Mouse (Mus musculus): ENCODE data around the gene Itfg1. TPM values are rescaled to one million over a fixed set of nuclear protein-coding genes. Genes with fewer than 3 reads are reported as not detected.

Gene Itfg1
- 271 TPM for polyA plus RNA-seq (2014; fragmentation: Illumina TruSeq; extraction: RNeasy Lipid Tissue Mini Kit (QIAGEN cat#74804))

DNA sequence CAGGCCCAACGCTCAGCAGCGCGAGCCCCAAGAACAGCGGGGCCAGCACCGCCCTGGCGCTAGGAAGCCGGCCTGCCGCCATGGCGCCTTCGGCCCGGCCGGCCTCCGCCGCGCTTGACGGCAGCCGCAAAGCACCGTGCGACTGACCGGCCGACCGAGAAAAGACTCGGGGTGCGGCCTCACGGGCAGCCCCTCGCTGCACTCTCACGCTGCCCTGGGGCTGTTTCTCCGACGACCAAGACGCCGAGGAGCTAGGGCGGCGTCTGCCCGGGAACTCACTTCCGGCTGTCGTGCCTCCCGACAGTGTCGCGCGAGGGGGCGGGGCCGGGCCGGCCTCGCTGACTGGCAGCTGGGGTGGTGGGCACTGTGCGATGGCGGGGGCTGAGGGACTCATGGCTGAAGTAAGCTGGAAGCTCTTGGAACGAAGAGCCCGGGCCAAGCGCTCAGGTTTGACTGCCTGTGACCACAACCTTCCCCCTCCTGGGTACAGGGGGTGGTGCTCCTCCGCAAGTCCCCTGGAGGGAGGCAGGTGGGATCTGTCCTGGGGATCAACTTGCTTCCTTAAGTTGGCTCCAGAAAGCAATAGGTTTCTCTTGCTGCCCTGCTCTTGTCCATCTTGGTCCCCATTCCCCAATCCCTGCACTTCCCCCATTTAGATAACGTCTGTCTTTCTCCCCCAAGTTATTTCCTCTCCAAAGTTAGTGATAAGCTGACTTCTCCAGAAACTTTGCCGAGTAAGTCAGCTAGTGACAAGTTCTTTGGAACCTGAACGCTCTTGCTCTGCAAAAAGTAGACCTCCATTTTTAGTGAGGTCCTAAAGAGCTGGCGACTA, at the start of gene Itfg1, which contains the start of gene Phkb:
Gene Itfg1 (minus strand): TSS at position 265 of the 832 bp plus-strand sequence.
Gene Phkb (plus strand): TSS at position 303 of the 832 bp plus-strand sequence.

DNA sequence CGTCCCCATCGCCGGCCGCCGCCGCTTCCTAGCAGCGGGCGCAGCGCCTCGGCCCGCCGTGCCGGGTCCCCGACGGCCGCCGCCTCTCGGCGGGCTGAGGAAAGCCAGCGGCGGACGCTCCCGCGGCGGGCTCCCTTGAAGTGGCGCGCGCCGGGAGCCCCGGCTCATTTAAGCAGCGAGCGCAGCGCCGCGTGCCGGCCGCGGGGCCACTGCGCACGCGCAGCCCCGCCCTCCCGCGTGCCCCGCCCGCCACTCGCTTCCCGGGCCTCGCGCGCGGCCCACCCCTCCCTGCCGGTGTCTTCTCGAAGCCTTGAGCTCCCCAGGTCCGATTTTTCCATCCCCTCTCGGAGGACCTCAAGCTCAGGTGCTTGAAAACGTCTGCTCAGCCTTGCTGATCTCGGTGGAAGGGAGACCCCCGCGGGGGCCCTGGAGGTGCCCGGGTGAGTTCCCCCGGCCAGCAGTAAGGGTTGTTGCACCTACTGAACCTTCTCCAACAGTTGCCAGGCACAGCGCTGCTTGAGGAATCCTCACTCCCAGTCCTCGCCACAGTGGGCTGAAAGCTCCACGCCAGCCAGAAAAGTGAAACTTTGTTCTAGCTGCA, 139.9 kb downstream of the Itfg1 start, which contains the start of gene Neto2:
Gene Neto2 (minus strand): TSS at position 174 of the 601 bp plus-strand sequence.

Other genes with a start within 250 kb of the Itfg1 start
- 31.4 TPM for gene Neto2, start 140.0 kb downstream of the Itfg1 start, polyA plus RNA-seq (2014; fragmentation: Illumina TruSeq; extraction: RNeasy Lipid Tissue Mini Kit (QIAGEN cat#74804))
- gene Phkb, start within 50 bp of the Itfg1 start, polyA plus RNA-seq (2014; fragmentation: Illumina TruSeq; extraction: RNeasy Lipid Tissue Mini Kit (QIAGEN cat#74804)), result 92.4 TPM

All from ovary, adult 10 weeks (tissue).